Mouse (Mus musculus) CH12.LX (cell line): ENCODE data around the gene Fam234b. TPM values are rescaled to one million over a fixed set of nuclear protein-coding genes. Genes with fewer than 3 reads are reported as not detected.

Source experiments
- DNase-seq: peaks from one replicate; pipeline ENCODE4 v3.0.0-alpha.2; 2013; ENCODE audit errors: extremely low read depth
- H3K27ac ChIP-seq: 2 replicates; pipeline ENCODE4 v1.5.1; 2012; ENCODE audit warnings: low read depth, mild to moderate bottlenecking, control low read depth, moderate library complexity; ENCODE audit not compliant: insufficient read depth
- H3K27me3 ChIP-seq: replicated peaks from 2 replicates; pipeline ENCODE3; 2012; ENCODE audit warnings: inconsistent platforms
- H3K36me3 ChIP-seq, 2 experiments: replicated peaks in 1 of 2; 2 replicates each; pipeline versions ENCODE3 to v1.6.1; 2012; ENCODE audit warnings: inconsistent platforms in 1 of 2, low read length in 1 of 2, mild to moderate bottlenecking in 1 of 2, mixed read lengths in 1 of 2, moderate library complexity in 1 of 2; ENCODE audit not compliant: control insufficient read depth in 1 of 2, insufficient read depth in 1 of 2
- H3K4me1 ChIP-seq, 2 experiments: 2 replicates each; pipeline ENCODE4 v1.6.1; 2012; ENCODE audit warnings: inconsistent platforms in 1 of 2, moderate library complexity in 1 of 2; ENCODE audit not compliant: insufficient read depth in 2 of 2, control insufficient read depth in 1 of 2
- H3K4me2 ChIP-seq: 2 replicates; pipeline ENCODE4 v1.6.1; 2012; ENCODE audit warnings: low read depth, mild to moderate bottlenecking, control low read depth; ENCODE audit not compliant: poor library complexity, insufficient read depth, severe bottlenecking
- H3K4me3 ChIP-seq, 3 experiments: fragments of 150-350 bp in 1 of 3; sonication (generic) in 1 of 3; replicated peaks in 1 of 3; 2 replicates each; pipeline versions ENCODE3 to v1.5.1; 2011 to 2012; ENCODE audit warnings: low read depth in 2 of 3, low read length in 2 of 3, mild to moderate bottlenecking in 2 of 3, moderate library complexity in 2 of 3, control low read depth in 1 of 3, improper control_type of control experiment in 1 of 3, inconsistent platforms in 1 of 3, mixed read lengths in 1 of 3; ENCODE audit not compliant: poor library complexity in 1 of 3
- H3K79me2 ChIP-seq: replicated peaks from 2 replicates; pipeline ENCODE4 v1.6.1; 2012; ENCODE audit warnings: mild to moderate bottlenecking, moderate library complexity; ENCODE audit not compliant: control insufficient read depth, poor library complexity, insufficient read depth, severe bottlenecking; ENCODE audit errors: extremely low read depth
- H3K9ac ChIP-seq: 2 replicates; pipeline ENCODE4 v1.6.1; 2012; ENCODE audit warnings: low read depth, mild to moderate bottlenecking, control low read depth, moderate library complexity; ENCODE audit not compliant: insufficient read depth
- H3K9me3 ChIP-seq: replicated peaks from 2 replicates; pipeline ENCODE3; 2012; ENCODE audit warnings: low read length, inconsistent platforms, mixed read lengths
- BHLHE40 ChIP-seq: IDR thresholded peaks from 2 replicates; pipeline ENCODE4 v1.6.1; 2011; ENCODE audit warnings: mild to moderate bottlenecking, low read depth, low read length, improper control_type of control experiment
- HCFC1 ChIP-seq: IDR thresholded peaks from 2 replicates; pipeline ENCODE4 v1.6.1; 2012; ENCODE audit warnings: low read depth, mild to moderate bottlenecking, inconsistent platforms, low read length, improper control_type of control experiment
- IRF4 ChIP-seq: IDR thresholded peaks from 2 replicates; pipeline ENCODE4 v1.6.1; 2014; ENCODE audit warnings: low read depth, mild to moderate bottlenecking, inconsistent platforms, low read length, improper control_type of control experiment
- JUN ChIP-seq: IDR thresholded peaks from 2 replicates; pipeline ENCODE4 v1.6.1; 2011; ENCODE audit warnings: low read depth, mild to moderate bottlenecking, low read length, improper control_type of control experiment, moderate library complexity; ENCODE audit not compliant: insufficient read depth
- JUND ChIP-seq: conservative IDR thresholded peaks from 2 replicates; pipeline ENCODE4 v1.6.1; 2011; ENCODE audit warnings: low read depth, low read length, improper control_type of control experiment
- MAFK ChIP-seq: IDR thresholded peaks from 2 replicates; pipeline ENCODE4 v1.6.1; 2011; ENCODE audit warnings: low read length, improper control_type of control experiment; ENCODE audit not compliant: insufficient replicate concordance
- MYC ChIP-seq: IDR thresholded peaks from 2 replicates; pipeline ENCODE4 v1.6.1; 2011; ENCODE audit warnings: low read depth, mild to moderate bottlenecking, improper control_type of control experiment, low read length
- NELFE ChIP-seq: IDR thresholded peaks from 2 replicates; pipeline ENCODE4 v1.6.1; 2011; ENCODE audit warnings: low read depth, low read length, improper control_type of control experiment
- NRF1 ChIP-seq: IDR thresholded peaks from 2 replicates; pipeline ENCODE4 v1.6.1; 2014; ENCODE audit warnings: low read depth, mild to moderate bottlenecking, inconsistent platforms, low read length, improper control_type of control experiment, moderate library complexity
- PAX5 ChIP-seq: IDR thresholded peaks from 2 replicates; pipeline ENCODE4 v1.6.1; 2012; ENCODE audit warnings: low read length, inconsistent platforms, mixed read lengths
- RAD21 ChIP-seq: IDR thresholded peaks from 2 replicates; pipeline ENCODE4 v1.6.1; 2011; ENCODE audit warnings: low read depth, mild to moderate bottlenecking, low read length, improper control_type of control experiment, moderate library complexity
- SMC3 ChIP-seq: IDR thresholded peaks from 2 replicates; pipeline ENCODE4 v1.6.1; 2011; ENCODE audit warnings: low read depth, low read length, improper control_type of control experiment
- TBP ChIP-seq: conservative IDR thresholded peaks from 2 replicates; pipeline ENCODE4 v1.6.1; 2011; ENCODE audit warnings: low read depth, low read length, improper control_type of control experiment
- TCF12 ChIP-seq: IDR thresholded peaks from 2 replicates; pipeline ENCODE4 v1.6.1; 2014; ENCODE audit warnings: low read depth, mild to moderate bottlenecking, inconsistent platforms, low read length, improper control_type of control experiment
- USF2 ChIP-seq: conservative IDR thresholded peaks from 2 replicates; pipeline ENCODE4 v1.6.1; 2011; ENCODE audit warnings: low read depth, low read length, improper control_type of control experiment
- ZC3H11A ChIP-seq: IDR thresholded peaks from 2 replicates; pipeline ENCODE4 v1.6.1; 2012; ENCODE audit warnings: low read depth, mild to moderate bottlenecking, inconsistent platforms, low read length, improper control_type of control experiment
- ZNF384 ChIP-seq: IDR thresholded peaks from 2 replicates; pipeline ENCODE4 v1.6.1; 2012; ENCODE audit warnings: low read depth, low read length, improper control_type of control experiment, inconsistent platforms
- dilution Hi-C: fragments of 300-500 bp; cut with MboI; formaldehyde crosslinking; loops from 2 replicates; pipeline ENCODE4 v1.14.3; 2020; ENCODE audit warnings: low sequenced_read_pairs; ENCODE audit not compliant: extremely low pct_unique_long_range_greater_than_20kb, extremely low pct_ligation_motif_present
- in situ Hi-C: fragments of 300-500 bp; cut with MboI; formaldehyde crosslinking; loops from 3 replicates; pipeline ENCODE4 v1.14.3; 2019; ENCODE audit warnings: low sequenced_read_pairs, low pct_ligation_motif_present, low pct_unique_long_range_greater_than_20kb, mixed read lengths
- polyA plus RNA-seq: library from polyadenylated mRNA; unstranded; fragments of >175 nt; gene quantifications from 2 replicates; pipeline ENCODE4 v1.2.1, GENCODE M21; 2012; ENCODE audit warnings: low read depth; ENCODE audit not compliant: insufficient read length
- total RNA-seq, 2 experiments: library from RNA; depleted of rRNA; stranded (reverse); fragments of 300-350 nt in 1 of 2; fragments of >200 nt in 1 of 2; gene quantifications; 2 replicates each; pipeline ENCODE4 v1.2.3; 2012 to 2014

Fam234b gene
- total and polyA plus RNA-seq, 3 experiments = 0.04 to 0.76 (median 0.20) TPM

DNA sequence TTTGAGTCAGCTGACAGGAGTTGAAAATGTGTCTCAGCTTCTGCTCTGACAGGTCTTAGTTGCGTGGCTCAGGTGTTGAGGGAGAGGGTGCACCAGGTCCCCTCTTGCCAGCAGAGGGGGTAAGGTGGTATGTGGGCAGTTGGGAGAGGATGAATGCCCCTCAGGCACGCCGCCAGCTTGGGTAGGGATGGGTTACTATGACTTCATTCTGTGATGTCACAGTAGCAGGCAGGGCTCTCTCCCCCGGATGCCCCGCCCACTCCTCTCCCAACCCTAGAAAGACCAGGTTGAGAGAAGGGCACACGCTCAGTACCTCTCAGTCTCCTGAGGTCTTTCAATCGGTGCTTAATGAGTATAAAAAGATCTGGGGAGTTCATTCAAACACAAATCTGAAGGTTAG is 56.4 kb downstream of the Fam234b start, which contains the start of gene Gsg1:
Gsg1 (minus strand) TSS at position 199 of the 400 bp plus-strand sequence.
- Histone ChIP-seq H3K27me3 (no peaks in the 10 kb centered on the region), H3K36me3 (no peaks in the 10 kb centered on the region), H3K4me1 (no peaks in the 10 kb centered on the region), H3K4me2 (no peak within 1 kb of the TSS), H3K79me2 (no peaks in the 10 kb centered on the region), H3K9ac (no peak within 1 kb of the TSS), H3K27ac (no peak within 1 kb of the TSS), H3K4me3 (no peak within 1 kb of the TSS), H3K9me3 (peaks cover 9% of the 10 kb centered on the region)
- no peak for TF ChIP-seq ZNF384
- no peak for TF ChIP-seq NELFE
- TF ChIP-seq ZC3H11A = no peak
- no peak for TF ChIP-seq RAD21
- TF ChIP-seq NRF1 = no peak
- no peak for TF ChIP-seq HCFC1
- TF ChIP-seq MYC = no peak
- TF ChIP-seq PAX5 = no peak
- TF ChIP-seq TBP = no peak
- no peak for TF ChIP-seq TCF12
- no peak for TF ChIP-seq JUN
- TF ChIP-seq BHLHE40 = no peak
- no peak for TF ChIP-seq IRF4
- TF ChIP-seq SMC3 = no peak
- no peak for TF ChIP-seq JUND
- TF ChIP-seq USF2 = no peak
- no peak for TF ChIP-seq MAFK
- dilution Hi-C loops (no loop called here), in situ Hi-C loops (no loop called here)
- DNase-seq = no peak

DNA sequence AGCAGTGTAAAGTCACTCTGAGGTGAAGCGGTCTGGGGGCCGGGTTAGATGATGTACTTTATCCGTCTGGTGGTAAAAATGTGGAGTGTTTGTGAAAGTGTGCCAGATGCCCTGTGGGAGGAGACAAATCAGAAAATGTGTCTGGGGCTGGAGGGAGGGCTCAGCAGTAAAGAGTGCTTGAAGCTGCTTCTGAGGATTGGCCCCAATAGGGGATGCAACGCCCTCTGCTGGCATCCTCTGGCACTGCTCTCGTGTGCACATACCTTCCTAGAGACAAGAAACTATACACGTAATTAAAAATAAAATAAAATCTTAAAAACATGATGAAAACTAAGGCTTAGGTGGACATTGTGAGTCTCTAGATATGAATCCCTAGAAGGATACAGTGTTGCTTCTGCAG is 62.7 kb downstream of the Fam234b start:
- Histone ChIP-seq H3K4me3 (no peak overlapping the region), H3K4me1 (no peaks in the 10 kb centered on the region), H3K9ac (no peak overlapping the region), H3K79me2 (no peaks in the 10 kb centered on the region), H3K27me3 (no peaks in the 10 kb centered on the region), H3K27ac (no peak overlapping the region), H3K36me3 (no peaks in the 10 kb centered on the region), H3K4me2 (no peak overlapping the region), H3K9me3 (peaks cover 8% of the 10 kb centered on the region)
- DNase-seq = no peak
- no peak for TF ChIP-seq TCF12
- dilution Hi-C loops = no loop called here
- in situ Hi-C loops = no loop called here
